Mouse (Mus musculus) mouse embryonic stem cell (cell line): ENCODE measurements around the gene Vamp1.

ENCODE experiments used
- in situ Hi-C, 2 experiments: fragments of 300-500 bp; cut with MboI; formaldehyde crosslinking; loops; 1 replicate in 1 of 2; 3 replicates in 1 of 2; pipeline ENCODE4 v1.14.3; 2019 to 2020; ENCODE audit warnings: low sequenced_read_pairs in 2 of 2, low pct_unique_long_range_greater_than_20kb in 1 of 2, mixed read lengths in 1 of 2; ENCODE audit not compliant: unreplicated experiment in 1 of 2

Gene Vamp1

DNA sequence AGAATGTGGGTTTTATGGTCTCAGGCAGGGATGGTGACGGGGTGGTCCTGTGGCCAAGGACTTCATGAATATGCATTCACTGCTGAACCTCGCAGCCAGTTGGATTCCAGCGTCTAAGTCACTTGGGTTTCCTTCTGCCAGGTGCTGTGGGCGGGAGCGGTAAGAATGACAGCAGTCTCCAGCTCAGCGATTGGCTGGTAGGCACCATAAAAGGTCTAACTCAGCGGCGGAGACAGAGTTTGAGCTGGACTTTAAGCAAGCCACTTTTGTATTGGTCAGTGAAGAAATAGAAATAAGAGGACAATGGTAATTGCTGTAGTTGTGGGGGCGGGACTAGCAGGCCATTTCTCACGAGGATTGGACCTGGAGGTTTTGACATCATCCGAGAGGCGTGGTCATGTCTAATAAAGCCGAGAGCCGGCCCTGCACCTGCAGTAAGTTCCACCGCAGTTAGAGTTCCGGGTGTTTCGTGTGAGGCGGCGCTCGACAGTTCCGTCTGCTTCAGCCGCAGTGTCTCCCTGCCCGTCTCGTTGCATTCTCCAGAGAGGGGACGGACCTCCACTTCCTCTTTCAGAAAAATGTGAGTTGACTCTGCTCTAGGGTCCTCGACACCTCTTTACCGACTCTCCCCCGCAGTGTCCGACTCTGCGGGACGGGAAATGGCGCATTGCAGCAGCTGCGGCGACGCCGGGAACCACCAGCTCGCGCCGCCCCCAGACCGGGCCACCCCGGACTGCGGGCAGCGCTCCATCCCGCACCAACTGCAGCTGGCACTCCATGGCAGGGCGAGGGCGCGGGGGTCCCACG lies at the start of gene Vamp1:
Gene Vamp1, plus strand, starts transcription at position 404 of the 807 bp plus-strand sequence.
- in situ Hi-C loops, result loop anchor here in 1 of 2 experiments (5.0 kb wide), 1 partner anchor 47 kb away; no protein-coding TSS in a partner anchor

- in situ Hi-C loops, result no loop called here
These were observed 49.1 kb upstream of the Vamp1 start, which contains the start of gene Gapdh for GRCm38 (mm10) chr6:125166051-125166751. TSS of gene Gapdh (minus strand) at chr6:125166467.

- in situ Hi-C loops, result no loop called here
These were observed 48.3 kb upstream of the Vamp1 start for GRCm38 (mm10) chr6:125166861-125167650.

GRCm38 (mm10) chr6:125168086-125168485 lies 47.3 kb upstream of the Vamp1 start:
- in situ Hi-C loops, result no loop called here

GRCm38 (mm10) chr6:125170194-125170593 lies 45.2 kb upstream of the Vamp1 start:
- in situ Hi-C loops, result loop anchor here in 1 of 2 experiments (5.0 kb wide), 1 partner anchor 48 kb away; no protein-coding TSS in a partner anchor

GRCm38 (mm10) chr6:125172474-125172873 lies 42.9 kb upstream of the Vamp1 start:
- in situ Hi-C loops, result loop anchor here in 1 of 2 experiments (5.0 kb wide), 1 partner anchor 50 kb away; no protein-coding TSS in a partner anchor

DNA sequence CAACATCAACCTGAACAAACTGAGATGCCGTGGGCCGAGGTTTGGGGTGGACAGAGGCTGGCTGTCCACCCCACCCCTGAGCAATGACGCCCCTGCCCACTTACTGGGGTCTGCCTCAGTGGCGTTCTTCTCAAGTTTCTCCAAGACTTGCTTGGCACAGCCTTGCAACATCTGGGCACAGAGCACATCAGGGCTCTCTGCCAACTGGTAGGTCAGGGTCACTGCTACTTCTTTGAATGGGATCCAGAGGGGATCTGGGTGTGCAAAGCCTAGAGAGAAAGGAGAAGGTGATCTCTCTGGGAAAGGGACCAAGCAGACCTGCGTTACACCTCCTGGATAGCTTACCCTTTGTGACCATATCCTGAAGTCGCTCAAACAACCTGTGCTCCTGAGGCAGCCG lies 42.1 kb upstream of the Vamp1 start:
- in situ Hi-C loops, result loop anchor here in 1 of 2 experiments (5.0 kb wide), 1 partner anchor 51 kb away; no protein-coding TSS in a partner anchor

GRCm38 (mm10) chr6:125175469-125175868 lies 39.9 kb upstream of the Vamp1 start:
- in situ Hi-C loops, result no loop called here

- in situ Hi-C loops, result no loop called here
These were observed 35.8 kb upstream of the Vamp1 start for GRCm38 (mm10) chr6:125179601-125180000.

DNA sequence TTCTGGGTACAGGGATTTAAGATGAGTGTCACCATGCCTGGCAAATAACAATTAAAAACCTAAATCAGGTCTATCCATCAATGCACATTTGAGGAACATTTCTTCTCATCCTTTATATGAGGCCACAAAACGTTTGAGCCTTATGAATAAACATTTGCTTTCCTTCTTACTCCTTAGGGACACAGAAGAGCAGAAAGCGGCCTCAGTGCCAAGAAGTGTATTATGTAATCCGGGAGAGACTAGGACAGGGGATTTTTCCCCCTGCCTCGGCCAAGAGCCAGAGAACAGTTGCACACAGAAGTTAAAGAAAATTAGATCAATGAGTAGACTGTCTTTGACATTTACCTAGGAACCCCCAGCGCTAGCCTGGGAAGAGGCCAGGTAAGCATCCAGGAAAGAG lies 33.2 kb upstream of the Vamp1 start:
- in situ Hi-C loops, result no loop called here

- in situ Hi-C loops, result no loop called here
These were observed 29.1 kb upstream of the Vamp1 start for GRCm38 (mm10) chr6:125186203-125186602.

DNA sequence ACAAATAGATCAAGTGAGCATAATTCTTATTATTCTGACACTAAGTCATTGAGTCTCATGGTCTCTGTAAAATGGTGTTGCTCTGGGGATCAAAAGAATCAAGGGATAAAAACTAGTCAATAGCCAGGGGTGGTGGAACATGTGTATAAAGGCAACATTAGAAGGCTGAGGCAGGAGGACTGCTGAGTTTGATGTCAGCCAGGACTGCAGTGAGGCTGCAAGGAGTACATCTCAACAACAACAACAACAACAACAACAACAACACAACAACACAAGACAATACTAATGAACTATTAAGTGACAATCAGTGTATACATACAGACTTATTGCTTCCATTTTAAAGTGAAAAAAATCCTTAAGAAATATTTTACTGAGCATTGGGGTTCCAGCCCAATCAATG lies 24.5 kb upstream of the Vamp1 start:
- in situ Hi-C loops, result no loop called here

GRCm38 (mm10) chr6:125191332-125192015 lies 23.9 kb upstream of the Vamp1 start, which contains the start of the genes Ncapd2 and Mrpl51:
TSS of gene Ncapd2 (minus strand) at chr6:125191701.
TSS of gene Mrpl51 (plus strand) at chr6:125191801.
- in situ Hi-C loops, result no loop called here

GRCm38 (mm10) chr6:125192016-125192714 lies 23.2 kb upstream of the Vamp1 start:
- in situ Hi-C loops, result no loop called here

GRCm38 (mm10) chr6:125192841-125193240 lies 22.5 kb upstream of the Vamp1 start:
- in situ Hi-C loops, result no loop called here

DNA sequence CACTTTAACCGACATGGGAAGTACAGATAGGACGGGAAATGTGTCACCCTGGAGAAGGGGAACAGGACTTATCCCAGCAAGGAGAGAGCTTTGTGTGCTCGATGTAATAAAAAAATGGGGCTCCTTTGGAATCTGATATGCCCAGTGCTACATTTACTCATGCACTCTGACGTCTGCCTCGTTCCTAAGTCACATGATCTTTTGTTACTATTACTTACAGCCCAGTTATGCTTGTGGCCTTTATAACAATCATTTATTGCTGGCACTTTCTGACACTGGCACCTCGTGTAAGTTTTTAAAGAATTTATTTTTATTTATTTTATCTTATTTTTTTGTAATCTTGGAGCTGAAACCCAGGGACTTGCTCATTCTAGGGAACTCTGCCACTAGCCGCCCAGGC lies 22.0 kb upstream of the Vamp1 start:
- in situ Hi-C loops, result no loop called here

- in situ Hi-C loops, result no loop called here
These were observed 19.7 kb upstream of the Vamp1 start for GRCm38 (mm10) chr6:125195541-125196075.
